Mouse (Mus musculus): ENCODE results near the gene Tnf. TPM values are rescaled to one million over a fixed set of nuclear protein-coding genes. Genes with fewer than 3 reads are reported as not detected.

Gene Tnf
- polyA plus RNA-seq, 1 experiment from 2014 or later, result 0.74 TPM

DNA sequence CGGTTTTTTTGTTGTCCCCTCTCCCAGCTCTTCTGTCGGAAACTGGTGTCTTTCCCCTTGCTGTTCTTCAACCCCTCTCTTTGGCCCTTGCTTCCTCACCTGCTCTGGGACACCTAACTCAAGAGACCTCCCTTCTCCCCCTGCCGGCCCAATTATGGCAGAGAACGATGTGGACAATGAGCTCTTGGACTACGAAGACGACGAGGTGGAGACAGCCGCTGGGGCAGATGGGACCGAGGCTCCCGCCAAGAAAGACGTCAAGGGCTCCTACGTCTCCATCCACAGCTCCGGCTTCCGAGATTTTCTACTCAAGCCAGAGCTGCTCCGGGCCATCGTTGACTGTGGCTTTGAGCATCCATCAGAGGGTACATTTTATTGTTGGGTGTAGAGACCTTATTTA, 41.3 kb upstream of the Tnf start:
- Histone ChIP-seq H3K4me1 (ENCODE audit: control insufficient read depth, insufficient read depth, low read length) (peaks cover 21% of the 10 kb centered on the region), H3K27ac (replicated peaks; ENCODE audit: low read depth, low read length) (peak overlapping the region; percentile 99; the same call in 1 of the 2 replicates), H3K4me3 (ENCODE audit: low read depth, low read length) (peak overlapping the region; percentile 96), H3K9ac (ENCODE audit: low read depth, low read length) (peak overlapping the region; percentile 100), H3K27me3 (replicated peaks; ENCODE audit: control insufficient read depth, insufficient read depth, low read length) (no peaks in the 10 kb centered on the region), H3K9me3 (ENCODE audit: control insufficient read depth, low read length) (no peaks in the 10 kb centered on the region), H3K4me2 (ENCODE audit: low read depth, low read length) (peak overlapping the region; percentile 86), H3K36me3 (ENCODE audit: control insufficient read depth, insufficient read depth, low read length) (peaks cover 53% of the 10 kb centered on the region)
- ATAC-seq (ENCODE audit: low read depth), result no peak
- peak; percentile 56 for DNase-seq (ENCODE audit: low spot score)
- WGBS, result 5% methylated on average over 16 of the region's 16 CpGs

DNA sequence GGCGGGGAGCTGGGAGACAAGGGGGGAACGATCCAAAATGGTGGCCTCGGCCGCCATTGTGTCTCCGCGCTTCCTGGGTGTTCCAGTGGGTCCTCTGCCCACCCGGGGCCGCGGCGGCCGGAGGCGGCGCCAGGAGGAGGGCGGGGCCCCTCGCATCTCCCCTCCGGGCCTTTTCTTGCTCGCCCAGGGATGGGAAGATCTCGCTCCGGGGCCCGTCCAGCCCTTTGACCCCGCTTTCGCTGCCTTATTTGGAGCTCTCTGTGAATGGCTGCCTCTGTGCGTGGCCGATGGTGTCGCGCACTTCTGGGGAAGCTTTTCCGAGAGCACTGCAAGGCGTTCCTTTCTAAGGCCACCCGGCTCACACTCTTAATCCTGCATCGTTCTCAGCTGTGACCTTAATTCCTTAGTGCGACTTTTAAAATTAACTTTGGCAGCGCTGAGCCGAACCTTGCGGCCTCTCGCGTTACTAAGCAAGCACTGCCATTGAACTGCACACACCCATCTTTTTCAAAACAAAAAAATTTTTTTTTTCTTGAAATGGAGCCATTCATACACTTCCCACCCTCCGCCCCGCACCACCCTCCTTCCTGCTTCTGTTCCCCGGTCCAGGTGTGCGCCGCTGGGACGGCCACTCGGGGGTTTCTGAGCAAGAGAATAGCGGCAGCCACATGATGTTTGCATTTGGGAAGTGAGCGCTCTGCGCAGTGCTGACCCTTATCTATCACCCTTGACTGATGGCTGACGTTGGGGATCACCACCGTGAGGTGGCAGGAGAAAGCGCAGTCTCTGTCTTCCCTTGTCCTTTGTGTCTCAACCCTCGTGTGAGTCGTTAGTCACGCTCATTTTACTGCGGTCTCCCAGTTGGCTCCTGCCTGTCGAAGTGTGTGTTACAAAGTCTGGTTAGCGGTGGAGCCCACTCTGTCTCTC, 40.5 kb upstream of the Tnf start:
- peak; percentile 28 for ATAC-seq (ENCODE audit: low read depth)
- H3K9me3 ChIP-seq (ENCODE audit: control insufficient read depth, low read length), result no peaks in the 10 kb centered on the region
- WGBS, result under 1% methylated on average over 39 of the region's 55 CpGs
- peak overlapping the region; percentile 86 for H3K4me2 ChIP-seq (ENCODE audit: low read depth, low read length)
- no peaks in the 10 kb centered on the region for H3K27me3 ChIP-seq (replicated peaks; ENCODE audit: control insufficient read depth, insufficient read depth, low read length)
- H3K27ac ChIP-seq (replicated peaks; ENCODE audit: low read depth, low read length), result peak overlapping the region; percentile 99
- peak; percentile 84 for DNase-seq (ENCODE audit: low spot score)
- peak overlapping the region; percentile 96 for H3K4me3 ChIP-seq (ENCODE audit: low read depth, low read length)
- H3K9ac ChIP-seq (ENCODE audit: low read depth, low read length), result peak overlapping the region; percentile 100
- peaks cover 45% of the 10 kb centered on the region for H3K36me3 ChIP-seq (ENCODE audit: control insufficient read depth, insufficient read depth, low read length)
- H3K4me1 ChIP-seq (ENCODE audit: control insufficient read depth, insufficient read depth, low read length), result peaks cover 21% of the 10 kb centered on the region

DNA sequence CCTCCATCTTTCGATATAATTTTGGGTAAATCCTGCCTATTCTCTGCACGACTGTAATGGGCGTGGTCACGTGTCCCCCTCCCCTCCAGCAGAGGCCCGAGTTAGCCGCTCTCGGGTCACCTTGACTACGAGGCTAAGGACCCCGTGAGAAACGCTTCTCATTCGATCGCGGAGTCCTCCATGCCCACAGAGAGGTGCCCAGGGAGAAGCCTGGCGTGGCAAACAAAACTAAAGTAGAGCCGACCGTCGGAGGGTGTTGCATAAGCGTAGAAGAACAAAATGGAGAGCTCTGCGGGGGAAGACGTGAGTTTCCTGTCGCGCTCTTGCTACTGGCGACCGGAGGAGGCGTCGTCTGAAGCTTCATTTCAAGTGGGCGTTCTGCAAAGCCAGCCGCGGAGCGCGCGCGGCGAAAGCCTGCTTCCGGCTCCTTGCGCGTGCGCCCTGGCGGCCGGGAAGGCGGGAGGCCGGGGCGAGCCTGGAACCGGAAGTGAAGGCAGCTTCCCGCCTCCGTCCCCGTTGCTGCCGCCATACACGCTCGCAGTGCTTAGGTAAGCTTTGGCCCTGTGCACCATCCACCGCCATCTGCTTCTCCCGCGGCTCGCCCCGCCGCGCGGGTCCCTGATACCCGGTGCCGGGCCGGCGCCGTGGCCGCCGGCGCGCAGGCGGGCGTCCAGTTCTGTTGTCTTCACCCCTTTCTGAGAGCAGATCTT, 39.7 kb upstream of the Tnf start, which contains the start of gene Ddx39b:
TSS of gene Ddx39b (plus strand) at position 442 of the 710 bp plus-strand sequence.
- H3K4me2 ChIP-seq (ENCODE audit: low read depth, low read length), result peak within 1 kb of the TSS; percentile 86
- no peaks in the 10 kb centered on the region for H3K27me3 ChIP-seq (replicated peaks; ENCODE audit: control insufficient read depth, insufficient read depth, low read length)
- H3K4me1 ChIP-seq (ENCODE audit: control insufficient read depth, insufficient read depth, low read length), result peaks cover 21% of the 10 kb centered on the region
- no peaks in the 10 kb centered on the region for H3K9me3 ChIP-seq (ENCODE audit: control insufficient read depth, low read length)
- DNase-seq (ENCODE audit: low spot score) (peak; percentile 99), ATAC-seq (ENCODE audit: low read depth) (peak; percentile 93)
- peak within 1 kb of the TSS; percentile 96 for H3K4me3 ChIP-seq (ENCODE audit: low read depth, low read length)
- WGBS, result under 1% methylated on average over 49 of the region's 69 CpGs
- peak within 1 kb of the TSS; percentile 99 for H3K27ac ChIP-seq (replicated peaks; ENCODE audit: low read depth, low read length)
- peaks cover 36% of the 10 kb centered on the region for H3K36me3 ChIP-seq (ENCODE audit: control insufficient read depth, insufficient read depth, low read length)
- H3K9ac ChIP-seq (ENCODE audit: low read depth, low read length), result peak within 1 kb of the TSS; percentile 100

DNA sequence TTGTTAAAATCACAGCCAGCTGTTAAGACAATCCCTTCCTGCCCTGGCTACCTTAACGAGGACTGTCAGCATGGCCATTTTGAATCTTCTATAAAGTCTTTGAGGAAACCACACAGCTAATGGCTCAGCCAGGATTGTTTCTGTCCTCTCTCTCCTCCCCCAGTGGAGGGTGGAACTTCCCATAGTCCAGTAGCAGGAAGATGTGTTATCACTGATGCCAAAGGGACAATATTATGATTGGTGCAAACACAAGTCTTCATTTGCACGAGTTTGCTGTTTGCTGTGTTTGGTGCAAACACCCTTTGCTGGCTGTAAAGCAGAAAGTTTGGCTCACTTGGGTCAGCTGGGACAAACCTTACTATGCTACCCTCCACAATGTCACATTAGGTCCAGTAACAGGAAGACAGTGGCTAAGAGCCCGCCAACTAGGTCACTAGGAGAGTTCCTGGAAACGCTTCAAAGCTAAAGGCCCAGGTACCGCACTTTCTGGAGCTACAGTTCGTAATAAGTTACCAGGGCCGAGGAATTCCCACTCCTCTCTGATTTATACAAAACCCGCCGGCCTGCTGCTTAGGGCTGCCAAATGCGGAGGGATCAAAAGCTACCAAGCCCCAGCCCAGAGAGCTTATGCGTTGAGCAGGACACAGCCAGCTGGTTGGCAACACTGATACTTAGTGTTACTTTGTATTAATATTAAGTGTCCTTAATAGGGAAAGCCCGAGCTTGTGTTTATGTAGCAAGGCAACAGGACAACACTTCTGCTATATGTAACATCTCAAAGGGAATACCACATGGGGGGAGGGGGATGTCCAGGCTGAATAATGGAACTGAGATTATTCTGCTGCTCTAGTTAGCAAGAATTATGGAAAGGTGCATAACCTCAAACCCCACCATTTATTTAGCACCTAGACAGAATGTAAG, 38.8 kb upstream of the Tnf start:
- Histone ChIP-seq H3K9me3 (ENCODE audit: control insufficient read depth, low read length) (no peaks in the 10 kb centered on the region), H3K4me2 (ENCODE audit: low read depth, low read length) (peak overlapping the region; percentile 86), H3K27me3 (replicated peaks; ENCODE audit: control insufficient read depth, insufficient read depth, low read length) (no peaks in the 10 kb centered on the region), H3K9ac (ENCODE audit: low read depth, low read length) (peak overlapping the region; percentile 100), H3K4me3 (ENCODE audit: low read depth, low read length) (peak overlapping the region; percentile 96), H3K27ac (replicated peaks; ENCODE audit: low read depth, low read length) (peak overlapping the region; percentile 99), H3K36me3 (ENCODE audit: control insufficient read depth, insufficient read depth, low read length) (peaks cover 28% of the 10 kb centered on the region), H3K4me1 (ENCODE audit: control insufficient read depth, insufficient read depth, low read length) (peaks cover 21% of the 10 kb centered on the region)
- 28% methylated on average over 12 of the region's 12 CpGs for WGBS
- DNase-seq (ENCODE audit: low spot score) (no peak), ATAC-seq (ENCODE audit: low read depth) (no peak)

DNA sequence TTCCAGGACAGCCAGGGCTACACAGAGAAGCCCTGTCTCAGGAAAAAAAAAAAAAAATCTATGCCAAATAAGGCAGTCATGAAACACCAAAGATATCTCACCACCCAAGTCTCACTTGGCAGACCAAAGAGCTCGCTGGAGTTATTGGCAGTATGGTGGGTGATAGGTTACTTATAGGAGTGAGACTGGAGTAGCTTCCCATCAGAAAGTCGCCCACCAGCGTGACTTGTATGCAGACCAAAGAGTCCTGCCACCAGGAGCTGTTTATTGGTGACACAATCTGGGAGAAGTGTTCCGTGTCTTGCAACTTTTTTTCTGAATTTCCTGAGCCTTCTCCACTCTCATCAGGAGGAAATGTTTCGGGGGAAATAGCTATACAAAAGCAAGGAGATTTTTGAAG, 37.9 kb upstream of the Tnf start:
- ATAC-seq (ENCODE audit: low read depth), result no peak
- no peak overlapping the region for H3K4me3 ChIP-seq (ENCODE audit: low read depth, low read length)
- WGBS, result 80% methylated on average over 5 of the region's 5 CpGs

DNA sequence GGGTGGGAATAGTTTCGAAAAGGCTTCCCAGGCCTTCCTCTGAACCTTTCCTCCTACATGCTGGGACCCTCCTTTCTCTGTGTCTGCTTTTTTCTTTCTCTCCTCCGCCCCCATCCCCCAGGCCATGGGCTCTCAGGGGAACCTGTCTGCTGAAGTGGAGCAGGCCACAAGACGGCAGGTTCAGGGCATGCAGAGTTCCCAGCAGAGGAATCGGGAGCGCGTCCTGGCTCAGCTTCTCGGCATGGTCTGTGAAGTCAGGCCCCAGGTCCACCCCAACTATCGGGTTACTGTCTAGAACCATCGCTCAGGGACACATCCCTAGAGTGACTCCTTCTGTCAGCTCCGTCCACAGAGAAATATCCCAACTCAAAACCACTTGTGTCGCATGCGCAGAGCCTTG, 35.7 kb upstream of the Tnf start:
- Histone ChIP-seq H3K4me1 (ENCODE audit: control insufficient read depth, insufficient read depth, low read length) (peaks cover 10% of the 10 kb centered on the region; the same call in 1 of the 2 replicates), H3K9ac (ENCODE audit: low read depth, low read length) (no peak overlapping the region), H3K36me3 (ENCODE audit: control insufficient read depth, insufficient read depth, low read length) (peaks cover 10% of the 10 kb centered on the region; the same call in 1 of the 2 replicates), H3K27me3 (replicated peaks; ENCODE audit: control insufficient read depth, insufficient read depth, low read length) (no peaks in the 10 kb centered on the region), H3K27ac (replicated peaks; ENCODE audit: low read depth, low read length) (no peak overlapping the region), H3K9me3 (ENCODE audit: control insufficient read depth, low read length) (no peaks in the 10 kb centered on the region), H3K4me3 (ENCODE audit: low read depth, low read length) (no peak overlapping the region), H3K4me2 (ENCODE audit: low read depth, low read length) (no peak overlapping the region)
- DNase-seq (ENCODE audit: low spot score) (no peak), ATAC-seq (ENCODE audit: low read depth) (no peak)
- 81% methylated on average over 12 of the region's 12 CpGs for WGBS

More for the DNA sequence above, 37.9 kb upstream of the Tnf start:
- no peak for DNase-seq (ENCODE audit: low spot score)
- H3K9ac ChIP-seq (ENCODE audit: low read depth, low read length), result no peak overlapping the region
- H3K27ac ChIP-seq (replicated peaks; ENCODE audit: low read depth, low read length), result no peak overlapping the region
- H3K4me1 ChIP-seq (ENCODE audit: control insufficient read depth, insufficient read depth, low read length), result peaks cover 22% of the 10 kb centered on the region
- H3K36me3 ChIP-seq (ENCODE audit: control insufficient read depth, insufficient read depth, low read length), result peaks cover 19% of the 10 kb centered on the region
- no peak overlapping the region for H3K4me2 ChIP-seq (ENCODE audit: low read depth, low read length)
- H3K27me3 ChIP-seq (replicated peaks; ENCODE audit: control insufficient read depth, insufficient read depth, low read length), result no peaks in the 10 kb centered on the region
- H3K9me3 ChIP-seq (ENCODE audit: control insufficient read depth, low read length), result no peaks in the 10 kb centered on the region

DNA sequence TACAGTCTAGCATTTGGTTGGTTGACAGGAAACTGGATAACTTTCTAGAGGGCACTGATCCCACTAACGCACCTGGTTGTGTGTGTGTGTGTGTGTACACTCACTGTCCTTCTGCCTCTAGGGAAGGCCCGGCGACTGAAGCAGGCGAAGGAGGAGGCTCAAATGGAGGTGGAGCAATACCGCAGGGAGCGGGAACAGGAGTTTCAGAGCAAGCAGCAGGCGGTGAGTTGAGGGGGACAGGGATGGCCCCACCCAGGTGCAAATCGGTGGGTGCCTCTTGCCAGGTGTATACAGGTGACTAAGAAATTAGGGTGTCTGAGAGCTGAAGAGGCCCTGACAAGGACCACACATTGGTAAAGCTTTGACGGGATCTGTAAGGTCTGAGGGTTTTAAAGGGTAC, 35.2 kb upstream of the Tnf start:
- 77% methylated on average over 9 of the region's 9 CpGs for WGBS
- no peak for DNase-seq (ENCODE audit: low spot score)
- Histone ChIP-seq H3K27me3 (replicated peaks; ENCODE audit: control insufficient read depth, insufficient read depth, low read length) (no peaks in the 10 kb centered on the region), H3K4me1 (ENCODE audit: control insufficient read depth, insufficient read depth, low read length) (peaks cover 10% of the 10 kb centered on the region; the same call in 1 of the 2 replicates), H3K36me3 (ENCODE audit: control insufficient read depth, insufficient read depth, low read length) (peaks cover 10% of the 10 kb centered on the region; the same call in 1 of the 2 replicates), H3K9ac (ENCODE audit: low read depth, low read length) (peak overlapping the region; percentile 89; the same call in 1 of the 2 replicates), H3K4me3 (ENCODE audit: low read depth, low read length) (no peak overlapping the region), H3K4me2 (ENCODE audit: low read depth, low read length) (no peak overlapping the region), H3K9me3 (ENCODE audit: control insufficient read depth, low read length) (no peaks in the 10 kb centered on the region), H3K27ac (replicated peaks; ENCODE audit: low read depth, low read length) (no peak overlapping the region)
- ATAC-seq (ENCODE audit: low read depth), result no peak

DNA sequence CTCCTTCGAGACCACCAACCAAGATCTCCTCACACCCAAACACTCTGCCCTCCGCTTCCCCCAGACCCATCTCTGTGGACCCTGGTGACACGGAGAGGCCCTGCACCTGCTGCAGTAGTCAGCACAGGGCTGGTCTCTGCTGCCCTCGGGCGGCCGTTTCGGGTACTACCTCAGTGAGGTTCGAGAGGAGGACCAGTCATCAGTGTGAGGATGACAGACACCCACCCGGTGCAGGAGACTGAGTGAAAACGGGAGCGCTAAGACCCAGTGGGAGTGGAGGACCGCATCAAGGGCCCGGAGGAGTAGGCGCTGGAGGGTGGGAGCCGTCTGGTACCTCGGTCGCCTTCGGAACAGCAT, 34.6 kb upstream of the Tnf start:
- peak; percentile 90 for DNase-seq (ENCODE audit: low spot score)
- Histone ChIP-seq H3K36me3 (ENCODE audit: control insufficient read depth, insufficient read depth, low read length) (peaks cover 13% of the 10 kb centered on the region; the same call in 1 of the 2 replicates), H3K9ac (ENCODE audit: low read depth, low read length) (peak overlapping the region; percentile 89), H3K4me3 (ENCODE audit: low read depth, low read length) (peak overlapping the region; percentile 61), H3K4me1 (ENCODE audit: control insufficient read depth, insufficient read depth, low read length) (peaks cover 10% of the 10 kb centered on the region; the same call in 1 of the 2 replicates), H3K4me2 (ENCODE audit: low read depth, low read length) (peak overlapping the region; percentile 93), H3K9me3 (ENCODE audit: control insufficient read depth, low read length) (no peaks in the 10 kb centered on the region), H3K27ac (replicated peaks; ENCODE audit: low read depth, low read length) (peak overlapping the region; percentile 97), H3K27me3 (replicated peaks; ENCODE audit: control insufficient read depth, insufficient read depth, low read length) (no peaks in the 10 kb centered on the region)
- 1% methylated on average over 18 of the region's 18 CpGs for WGBS
- ATAC-seq (ENCODE audit: low read depth), result peak; percentile 67
